Mouse (Mus musculus): ENCODE measurements around the gene Tspan31. TPM values are rescaled to one million over a fixed set of nuclear protein-coding genes. Genes with fewer than 3 reads are reported as not detected.
"Not testable (repeated sequence)": the region's sequence is repeated elsewhere in the genome, so short reads cannot be mapped to it uniquely, and the experiment has no call there.

The Tspan31 gene
- polyA plus RNA-seq, 1 experiment = 56.7 TPM

GRCm38 (mm10) chr10:127077515-127077914, 7.5 kb upstream of the Tspan31 start:
- Histone ChIP-seq H3K4me1 (ENCODE audit: control insufficient read depth, insufficient read depth, insufficient read length, low read length) (peaks cover 2% of the 10 kb centered on the region; the same call in 1 of the 2 replicates), H3K27ac (replicated peaks; ENCODE audit: low read depth, low read length) (no peak overlapping the region), H3K4me3 (ENCODE audit: insufficient read depth, low read depth, low read length) (no peak overlapping the region)

GRCm38 (mm10) chr10:127076082-127076481, 6.0 kb upstream of the Tspan31 start:
- peaks cover 2% of the 10 kb centered on the region; the same call in 1 of the 2 replicates for H3K4me1 ChIP-seq (ENCODE audit: control insufficient read depth, insufficient read depth, insufficient read length, low read length)
- no peak overlapping the region; the same call in 1 of the 2 replicates for H3K4me3 ChIP-seq (ENCODE audit: insufficient read depth, low read depth, low read length)
- H3K27ac ChIP-seq (replicated peaks; ENCODE audit: low read depth, low read length) = 0 out of 2 replicates have a peak overlapping the region, but pooled peaks have one; percentile 17

- Histone ChIP-seq H3K4me1 (ENCODE audit: control insufficient read depth, insufficient read depth, insufficient read length, low read length) (no peaks in the 10 kb centered on the region; the same call in 1 of the 2 replicates), H3K27ac (replicated peaks; ENCODE audit: low read depth, low read length) (no peak overlapping the region), H3K4me3 (ENCODE audit: insufficient read depth, low read depth, low read length) (peak overlapping the region; percentile 28; the same call in 1 of the 2 replicates)
Observed at GRCm38 (mm10) chr10:127075651-127076050, 5.6 kb upstream of the Tspan31 start.

GRCm38 (mm10) chr10:127075080-127075479, 5.0 kb upstream of the Tspan31 start, which contains the start of gene Agap2:
Gene Agap2, plus strand, starts transcription at chr10:127075284.
- H3K4me3 ChIP-seq (ENCODE audit: insufficient read depth, low read depth, low read length) = peak within 1 kb of the TSS; percentile 28; the same call in 1 of the 2 replicates
- H3K4me1 ChIP-seq (ENCODE audit: control insufficient read depth, insufficient read depth, insufficient read length, low read length) = no peaks in the 10 kb centered on the region
- 0 out of 2 replicates have a peak within 1 kb of the TSS, but pooled peaks have one; percentile 29 for H3K27ac ChIP-seq (replicated peaks; ENCODE audit: low read depth, low read length)

GRCm38 (mm10) chr10:127073981-127074380, 3.9 kb upstream of the Tspan31 start:
- Histone ChIP-seq H3K27ac (replicated peaks; ENCODE audit: low read depth, low read length) (no peak overlapping the region), H3K4me3 (ENCODE audit: insufficient read depth, low read depth, low read length) (no peak overlapping the region), H3K4me1 (ENCODE audit: control insufficient read depth, insufficient read depth, insufficient read length, low read length) (no peaks in the 10 kb centered on the region)

- not testable (repeated sequence) for H3K27ac ChIP-seq (replicated peaks; ENCODE audit: low read depth, low read length); H3K4me1 ChIP-seq (ENCODE audit: control insufficient read depth, insufficient read depth, insufficient read length, low read length); H3K4me3 ChIP-seq (ENCODE audit: insufficient read depth, low read depth, low read length)
Observed at GRCm38 (mm10) chr10:127072969-127073368, 2.9 kb upstream of the Tspan31 start.

- not testable (repeated sequence) for H3K4me1 ChIP-seq (ENCODE audit: control insufficient read depth, insufficient read depth, insufficient read length, low read length); H3K4me3 ChIP-seq (ENCODE audit: insufficient read depth, low read depth, low read length); H3K27ac ChIP-seq (replicated peaks; ENCODE audit: low read depth, low read length)
Observed at GRCm38 (mm10) chr10:127072270-127072669, 2.2 kb upstream of the Tspan31 start.

- Histone ChIP-seq H3K4me3 (ENCODE audit: insufficient read depth, low read depth, low read length) (peak overlapping the region; percentile 7), H3K27ac (replicated peaks; ENCODE audit: low read depth, low read length) (no peak overlapping the region), H3K4me1 (ENCODE audit: control insufficient read depth, insufficient read depth, insufficient read length, low read length) (no peaks in the 10 kb centered on the region)
Observed at GRCm38 (mm10) chr10:127071203-127071602, 1.1 kb upstream of the Tspan31 start.

GRCm38 (mm10) chr10:127069281-127070189, 529 bp downstream of the Tspan31 start:
- H3K27ac ChIP-seq (replicated peaks; ENCODE audit: low read depth, low read length) = peak overlapping the region; percentile 75
- no peaks in the 10 kb centered on the region for H3K4me1 ChIP-seq (ENCODE audit: control insufficient read depth, insufficient read depth, insufficient read length, low read length)
- peak overlapping the region; percentile 84 for H3K4me3 ChIP-seq (ENCODE audit: insufficient read depth, low read depth, low read length)

- H3K27ac ChIP-seq (replicated peaks; ENCODE audit: low read depth, low read length) = no peak overlapping the region
- 0 out of 2 replicates have a peak, but pooled peaks cover 3% of the 10 kb centered on the region for H3K4me1 ChIP-seq (ENCODE audit: control insufficient read depth, insufficient read depth, insufficient read length, low read length)
- H3K4me3 ChIP-seq (ENCODE audit: insufficient read depth, low read depth, low read length) = peak overlapping the region; percentile 84; the same call in 1 of the 2 replicates
Observed at GRCm38 (mm10) chr10:127068360-127069038, 1.6 kb downstream of the Tspan31 start.

- no peak overlapping the region for H3K4me3 ChIP-seq (ENCODE audit: insufficient read depth, low read depth, low read length)
- 0 out of 2 replicates have a peak, but pooled peaks cover 3% of the 10 kb centered on the region for H3K4me1 ChIP-seq (ENCODE audit: control insufficient read depth, insufficient read depth, insufficient read length, low read length)
- no peak overlapping the region for H3K27ac ChIP-seq (replicated peaks; ENCODE audit: low read depth, low read length)
Observed at GRCm38 (mm10) chr10:127066519-127067018, 3.5 kb downstream of the Tspan31 start.

GRCm38 (mm10) chr10:127065981-127066380, 4.1 kb downstream of the Tspan31 start:
- Histone ChIP-seq H3K4me3 (ENCODE audit: insufficient read depth, low read depth, low read length) (no peak overlapping the region), H3K4me1 (ENCODE audit: control insufficient read depth, insufficient read depth, insufficient read length, low read length) (0 out of 2 replicates have a peak, but pooled peaks cover 3% of the 10 kb centered on the region), H3K27ac (replicated peaks; ENCODE audit: low read depth, low read length) (no peak overlapping the region)

- Histone ChIP-seq H3K4me1 (ENCODE audit: control insufficient read depth, insufficient read depth, insufficient read length, low read length) (0 out of 2 replicates have a peak, but pooled peaks cover 3% of the 10 kb centered on the region), H3K4me3 (ENCODE audit: insufficient read depth, low read depth, low read length) (peak overlapping the region; percentile 78), H3K27ac (replicated peaks; ENCODE audit: low read depth, low read length) (peak overlapping the region; percentile 41)
Observed at GRCm38 (mm10) chr10:127063913-127064870, 5.9 kb downstream of the Tspan31 start.
